Mouse (Mus musculus) kidney, adult 2 months (tissue): ENCODE data around the gene Tbc1d16.

Experiments used
- CTCF ChIP-seq: fragments of 200-500 bp; conservative IDR thresholded peaks from 2 replicates; pipeline ENCODE4 v1.5.1; 2011; ENCODE audit warnings: low read depth, mild to moderate bottlenecking, control low read depth, low read length, moderate library complexity, mixed read lengths; ENCODE audit not compliant: insufficient read depth, insufficient read length
- POLR2A ChIP-seq: fragments of 200-500 bp; IDR thresholded peaks from one replicate; pipeline ENCODE4 v1.6.1; 2011; ENCODE audit warnings: low read depth, low read length, control low read depth

- TF ChIP-seq POLR2A (no peak), CTCF (no peak)
Measured at GRCm38 (mm10) chr11:119163734-119163992, 64.6 kb downstream of the Tbc1d16 start.
